Mouse (Mus musculus): Measurements from ENCODE around the gene Magohb.
"Not testable (repeated sequence)": the region's sequence is repeated elsewhere in the genome, so short reads cannot be mapped to it uniquely, and the experiment has no call there.

The Magohb gene

DNA sequence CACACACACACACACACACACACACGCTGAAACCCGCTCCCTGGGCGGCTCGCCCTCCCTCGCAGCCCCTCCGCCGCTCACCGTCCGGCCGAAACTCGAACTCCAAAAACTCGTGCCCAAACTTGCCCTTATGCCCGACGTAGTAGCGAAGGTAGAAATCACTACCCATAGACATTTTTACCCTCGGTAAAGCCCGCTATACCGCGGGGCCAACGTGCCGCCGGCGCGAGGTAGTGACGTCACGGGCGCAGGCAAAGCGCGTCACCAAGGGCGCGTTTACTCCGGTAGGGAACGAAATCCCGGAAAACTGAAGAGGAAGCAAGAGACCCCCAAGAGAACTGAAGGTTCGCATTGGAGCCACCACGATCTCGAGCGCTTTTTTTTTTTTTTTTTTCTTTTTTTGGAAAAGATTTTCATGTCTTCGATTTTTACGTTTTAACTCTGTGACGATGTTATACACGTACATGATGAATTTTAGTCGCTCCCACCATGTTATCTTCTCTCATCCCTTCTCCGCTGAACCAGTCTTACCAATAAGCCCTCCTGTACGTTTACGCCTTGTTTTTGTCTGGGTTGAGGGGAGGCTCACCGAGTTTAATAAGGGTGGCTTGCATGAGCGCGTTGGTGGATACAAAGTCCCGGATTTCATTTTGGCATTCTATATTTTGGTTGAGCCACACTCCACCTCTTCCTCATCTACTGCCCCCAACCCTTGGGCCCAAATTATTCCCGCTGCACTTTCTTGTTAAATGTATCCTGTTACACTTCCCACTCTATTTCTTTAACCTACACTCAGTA lies at the start of gene Magohb:
Magohb (minus strand) TSS at position 254 of the 798 bp plus-strand sequence.
- DNase-seq (ENCODE audit: low read depth, low spot score), result peak; percentile 52

DNA sequence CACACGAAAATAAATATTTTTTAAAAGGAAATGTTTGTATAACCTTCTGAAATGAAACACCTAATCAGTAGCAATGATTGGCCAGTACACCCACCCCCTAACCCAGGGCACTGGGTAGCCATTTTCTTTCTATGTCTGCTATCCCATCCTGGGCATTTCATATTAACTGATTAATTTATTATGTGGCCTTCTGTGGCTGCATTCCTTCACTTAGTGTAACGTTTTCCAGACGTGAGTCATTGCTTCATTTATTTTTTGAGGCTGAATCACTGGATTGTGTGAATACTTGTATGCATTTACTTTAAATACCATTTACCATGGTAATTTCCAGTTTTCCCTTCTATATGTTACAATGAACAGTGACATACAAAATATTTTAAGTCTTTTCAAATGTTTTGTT lies 47.0 kb upstream of the Magohb start:
- DNase-seq (ENCODE audit: low read depth, low spot score), result no peak

DNA sequence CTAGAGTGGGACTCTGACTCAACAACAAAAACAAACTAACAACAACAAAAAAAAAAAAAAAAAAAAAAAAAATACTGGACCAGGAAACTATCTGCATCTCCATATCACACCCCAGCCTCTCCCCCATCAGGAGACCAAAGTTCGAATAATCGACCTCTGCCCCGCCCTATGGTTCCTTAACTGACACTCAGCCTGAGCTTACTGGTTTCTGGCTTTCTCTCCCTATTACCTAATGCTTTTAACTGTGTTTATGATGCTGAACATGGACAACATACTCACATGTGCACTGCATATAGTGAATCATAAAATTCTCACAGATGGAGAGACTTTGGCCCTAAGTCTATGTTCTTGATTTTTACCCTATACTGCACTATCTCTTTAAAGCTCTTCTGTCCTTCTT lies 46.3 kb upstream of the Magohb start:
- DNase-seq (ENCODE audit: low read depth, low spot score), result no peak

GRCm38 (mm10) chr6:131338787-131339186 lies 45.7 kb upstream of the Magohb start:
- no peak for DNase-seq (ENCODE audit: low read depth, low spot score)

DNA sequence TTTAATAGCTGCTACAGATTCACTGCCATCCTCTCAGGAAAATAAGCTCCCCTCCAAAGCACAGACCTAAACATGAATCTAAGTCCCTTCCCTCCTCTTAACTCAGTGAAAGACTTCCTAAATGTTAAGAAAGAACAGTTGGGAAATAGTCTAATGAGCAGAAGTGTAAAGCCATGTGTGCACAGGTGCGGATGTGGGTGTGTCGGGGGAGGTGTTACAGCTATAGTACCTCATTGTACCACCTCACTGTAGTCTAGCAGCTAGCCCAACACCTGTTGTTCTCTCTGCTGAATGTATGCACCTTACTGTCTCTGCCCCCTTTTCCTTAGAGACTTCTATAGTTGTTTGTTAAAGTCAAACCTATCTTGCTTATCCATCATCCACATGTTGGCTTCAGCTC lies 34.0 kb upstream of the Magohb start:
- DNase-seq (ENCODE audit: low read depth, low spot score), result no peak

DNA sequence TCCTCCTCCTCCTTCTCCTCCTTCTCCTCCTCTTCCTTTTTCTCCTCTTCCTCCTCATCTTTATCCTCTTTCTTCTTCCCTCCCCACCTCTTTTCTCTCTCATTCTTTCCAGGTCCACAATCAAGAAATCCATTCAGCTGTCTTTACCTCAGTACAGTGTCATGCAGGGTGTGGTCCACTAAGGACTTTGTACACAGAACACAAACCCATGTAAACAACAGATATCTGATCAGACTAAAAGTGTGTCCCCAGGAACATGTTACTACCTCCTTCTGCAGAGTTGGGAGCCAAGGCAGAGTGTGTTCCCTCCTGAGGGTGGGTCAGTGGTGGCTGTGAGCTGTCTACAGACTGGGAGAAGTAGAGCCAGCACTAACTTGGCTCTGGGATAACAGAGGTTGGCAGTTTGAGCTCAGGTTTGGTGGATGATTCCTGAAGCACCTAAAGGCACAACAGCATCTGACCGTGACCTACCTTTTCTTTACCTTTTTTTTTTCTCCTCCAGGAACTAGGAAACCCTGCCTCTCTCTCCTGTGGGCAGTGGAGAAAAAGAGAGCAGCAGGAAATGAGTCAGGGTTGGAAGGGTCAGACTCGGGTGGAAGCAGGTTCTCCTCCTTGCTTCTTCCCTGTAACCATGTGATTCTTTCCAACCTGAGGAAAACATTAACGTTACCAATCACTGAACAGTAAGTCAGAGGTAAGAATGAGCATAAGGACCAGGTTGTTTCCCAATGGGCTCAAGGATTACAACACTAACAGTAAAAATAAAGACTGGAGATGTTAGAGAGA lies 29.0 kb upstream of the Magohb start:
- no peak for DNase-seq (ENCODE audit: low read depth, low spot score)

- DNase-seq (ENCODE audit: low read depth, low spot score), result peak; percentile 26
Observed at GRCm38 (mm10) chr6:131316155-131317101, 23.4 kb upstream of the Magohb start.

GRCm38 (mm10) chr6:131308031-131308430 lies 15.0 kb upstream of the Magohb start:
- DNase-seq (ENCODE audit: low read depth, low spot score), result no peak

GRCm38 (mm10) chr6:131304776-131305175 lies 11.7 kb upstream of the Magohb start:
- no peak for DNase-seq (ENCODE audit: low read depth, low spot score)

- DNase-seq (ENCODE audit: low read depth, low spot score), result no peak
Observed at GRCm38 (mm10) chr6:131298531-131298930, 5.5 kb upstream of the Magohb start.

DNA sequence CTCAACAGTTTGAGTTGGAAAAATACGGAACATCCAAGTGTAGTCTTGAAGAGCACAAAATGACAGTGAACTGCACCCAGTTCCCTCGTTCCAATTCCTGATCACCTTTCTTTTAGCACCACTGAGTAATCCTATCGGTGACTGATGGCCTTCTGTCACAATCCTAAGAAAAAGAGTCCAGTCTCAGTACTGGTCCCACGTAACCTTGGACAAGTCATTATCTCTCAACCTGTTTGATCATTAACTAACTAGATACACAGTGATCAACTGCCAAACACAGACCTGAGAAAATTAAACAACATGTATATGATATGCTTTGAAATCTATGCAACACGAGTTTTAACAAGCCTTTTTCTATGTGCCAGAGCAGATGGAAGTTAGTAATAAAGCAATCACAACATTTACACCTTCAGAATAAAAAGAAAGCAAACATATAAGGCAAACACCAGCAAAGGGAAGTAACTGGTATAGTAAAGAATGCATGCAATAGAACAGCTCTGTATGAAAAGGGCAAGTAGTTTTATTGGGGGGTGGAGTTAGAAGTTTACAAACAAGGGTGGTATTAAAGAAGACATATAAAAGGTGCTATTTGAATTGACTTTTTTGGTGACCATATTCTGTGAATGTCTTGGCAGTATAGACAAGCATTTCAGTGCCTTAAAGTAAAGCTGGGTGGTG lies 1.5 kb upstream of the Magohb start:
- no peak for DNase-seq (ENCODE audit: low read depth, low spot score)

DNA sequence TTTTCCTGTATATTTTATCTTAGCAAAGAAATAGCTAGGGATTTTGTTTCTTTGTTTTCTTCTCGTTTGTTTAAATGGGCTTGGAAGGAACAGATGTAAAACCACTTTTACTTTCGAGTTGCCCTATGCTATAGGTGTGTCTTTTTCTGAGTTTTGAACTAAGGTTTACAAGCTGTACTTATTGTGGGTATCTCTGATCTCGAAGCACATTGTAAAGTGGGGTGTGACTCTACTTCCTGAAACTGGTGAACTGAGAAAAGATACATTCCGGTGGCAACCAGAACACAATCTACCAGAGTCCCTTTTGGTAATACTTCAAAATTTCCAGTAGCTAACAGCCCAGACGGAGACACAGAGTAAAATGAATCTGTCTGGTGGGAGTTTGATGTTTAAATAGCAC lies 872 bp upstream of the Magohb start:
- DNase-seq (ENCODE audit: low read depth, low spot score), result no peak

- peak; percentile 13 for DNase-seq (ENCODE audit: low read depth, low spot score)
Observed at GRCm38 (mm10) chr6:131292276-131292990, 611 bp downstream of the Magohb start.

DNA sequence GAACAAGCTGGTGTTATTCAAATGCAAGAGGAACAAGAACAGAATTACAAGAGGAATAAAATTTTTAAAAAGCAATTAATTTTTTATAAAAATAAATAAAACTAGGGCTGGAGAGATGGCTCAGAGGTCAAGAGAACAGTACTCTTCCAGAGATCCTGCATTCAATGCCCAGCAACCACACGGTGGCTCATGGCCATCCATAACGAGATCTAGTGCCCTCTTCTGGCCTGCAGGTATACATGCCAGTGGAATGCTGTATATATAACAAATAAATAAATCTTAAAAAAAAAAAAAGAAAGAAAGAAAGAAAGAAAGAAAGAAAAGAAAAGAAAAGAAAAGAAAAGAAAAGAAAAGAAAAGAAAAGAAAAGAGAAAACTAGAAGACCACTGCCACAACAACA lies 2.6 kb downstream of the Magohb start:
- DNase-seq (ENCODE audit: low read depth, low spot score), result peak; percentile 33

GRCm38 (mm10) chr6:131278160-131278559 lies 14.9 kb downstream of the Magohb start:
- not testable (repeated sequence) for DNase-seq (ENCODE audit: low read depth, low spot score)

GRCm38 (mm10) chr6:131276659-131277058 lies 16.4 kb downstream of the Magohb start:
- DNase-seq (ENCODE audit: low read depth, low spot score), result no peak

DNA sequence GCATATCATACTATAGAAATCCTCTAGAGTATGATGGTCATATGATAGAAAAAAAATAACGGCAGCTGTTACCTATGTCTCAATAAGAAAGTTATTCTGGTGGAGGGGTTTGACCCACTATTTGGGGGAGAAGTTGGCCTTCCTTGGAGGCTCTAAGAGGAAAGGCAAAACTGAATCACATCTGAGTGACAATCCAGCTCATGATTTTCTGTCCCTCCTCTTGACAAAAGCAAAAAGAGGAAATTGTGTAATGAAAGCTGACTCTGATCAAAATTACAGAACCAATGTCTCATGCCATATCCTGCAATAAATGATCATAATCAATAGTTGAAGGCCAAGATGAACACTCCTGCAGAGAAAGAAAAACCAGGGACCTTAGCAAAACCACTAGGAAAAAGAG lies 20.7 kb downstream of the Magohb start:
- DNase-seq (ENCODE audit: low read depth, low spot score), result no peak

GRCm38 (mm10) chr6:131270312-131270711 lies 22.7 kb downstream of the Magohb start:
- no peak for DNase-seq (ENCODE audit: low read depth, low spot score)

DNA sequence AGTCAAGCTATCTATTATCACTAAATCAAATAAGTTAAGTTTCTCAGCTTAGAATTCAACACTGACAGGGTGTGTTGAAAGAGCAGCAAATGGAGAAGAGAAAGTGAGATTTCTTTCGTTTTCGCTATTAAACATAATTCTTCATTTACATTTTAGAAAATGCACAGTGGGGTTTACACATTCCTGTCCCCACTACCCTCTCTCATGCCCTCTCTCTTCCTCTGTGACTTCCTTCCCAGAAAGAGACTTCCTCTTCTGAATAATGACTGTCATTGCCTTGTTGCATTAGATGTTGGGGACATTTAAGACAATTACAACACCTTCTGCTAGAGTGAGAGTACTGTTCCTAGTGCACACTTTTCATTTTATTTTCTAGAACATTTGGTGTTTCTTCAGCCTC lies 23.4 kb downstream of the Magohb start:
- DNase-seq (ENCODE audit: low read depth, low spot score), result no peak

DNA sequence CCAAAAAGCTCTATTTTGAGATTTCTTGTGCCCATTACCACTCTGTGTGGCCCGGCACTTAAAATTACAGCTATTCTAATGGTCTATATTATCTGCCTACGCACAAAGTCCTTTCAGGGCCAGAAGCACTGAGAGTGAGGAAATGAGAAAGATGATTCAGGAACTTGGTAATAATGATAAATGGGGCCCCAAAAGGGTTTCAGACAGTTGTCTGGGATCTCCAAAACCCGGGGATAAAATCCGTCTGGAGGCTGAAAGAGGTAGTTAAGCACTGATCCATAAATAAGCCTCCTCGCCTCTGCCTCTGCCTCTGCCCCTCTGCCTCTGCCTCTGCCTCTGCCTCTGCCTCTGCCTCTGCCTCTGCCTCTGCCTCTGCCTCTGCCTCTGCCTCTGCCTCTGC lies 28.9 kb downstream of the Magohb start:
- DNase-seq (ENCODE audit: low read depth, low spot score), result no peak

GRCm38 (mm10) chr6:131262778-131263177 lies 30.3 kb downstream of the Magohb start:
- no peak for DNase-seq (ENCODE audit: low read depth, low spot score)

Measured in ZHBTc4 (cell line).